Mouse (Mus musculus) lung, postnatal 10 days (tissue): ENCODE measurements at regions not wholly inside any gene's neighbourhood (a gene's known extent, or its start where the extent isn't known, plus 50 kb on each side); places are given as distances from the start of the nearest gene placed in this dataset.

Experiments
- DNase-seq: peaks from one replicate; pipeline ENCODE4 v3.0.0; 2021

DNA sequence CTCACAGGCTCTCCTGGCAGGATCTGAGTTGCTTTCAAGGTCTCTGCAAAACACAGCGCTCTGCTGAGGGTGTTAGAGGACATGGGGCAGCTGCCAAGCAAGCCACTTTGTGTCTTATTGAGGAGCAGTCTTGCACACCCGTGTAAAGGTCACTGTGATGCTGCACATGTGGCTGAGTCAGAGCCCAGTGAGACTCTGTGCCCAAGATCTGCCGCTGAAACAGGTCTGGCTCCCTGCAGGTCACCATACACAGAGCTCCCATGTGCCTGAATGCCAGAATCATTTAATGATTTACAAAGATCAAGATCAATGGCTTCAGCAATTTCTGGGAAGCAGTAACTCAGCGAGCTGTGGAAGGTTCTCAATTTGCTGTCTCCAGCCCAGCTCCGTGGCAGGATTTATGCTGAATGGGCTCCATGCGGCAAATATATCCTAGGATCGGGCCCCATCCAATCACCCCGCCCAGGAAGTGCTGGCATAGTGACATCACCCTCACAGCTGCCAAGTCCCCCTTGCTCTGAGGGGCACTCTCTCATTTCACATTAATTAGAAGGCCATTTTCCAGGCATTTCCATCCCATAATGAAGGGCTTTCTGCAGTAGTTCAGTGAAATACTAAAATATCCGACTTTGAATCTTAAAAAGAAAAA lies 330.1 kb downstream of the H2al1j start:
- peak; percentile 20 for DNase-seq

DNA sequence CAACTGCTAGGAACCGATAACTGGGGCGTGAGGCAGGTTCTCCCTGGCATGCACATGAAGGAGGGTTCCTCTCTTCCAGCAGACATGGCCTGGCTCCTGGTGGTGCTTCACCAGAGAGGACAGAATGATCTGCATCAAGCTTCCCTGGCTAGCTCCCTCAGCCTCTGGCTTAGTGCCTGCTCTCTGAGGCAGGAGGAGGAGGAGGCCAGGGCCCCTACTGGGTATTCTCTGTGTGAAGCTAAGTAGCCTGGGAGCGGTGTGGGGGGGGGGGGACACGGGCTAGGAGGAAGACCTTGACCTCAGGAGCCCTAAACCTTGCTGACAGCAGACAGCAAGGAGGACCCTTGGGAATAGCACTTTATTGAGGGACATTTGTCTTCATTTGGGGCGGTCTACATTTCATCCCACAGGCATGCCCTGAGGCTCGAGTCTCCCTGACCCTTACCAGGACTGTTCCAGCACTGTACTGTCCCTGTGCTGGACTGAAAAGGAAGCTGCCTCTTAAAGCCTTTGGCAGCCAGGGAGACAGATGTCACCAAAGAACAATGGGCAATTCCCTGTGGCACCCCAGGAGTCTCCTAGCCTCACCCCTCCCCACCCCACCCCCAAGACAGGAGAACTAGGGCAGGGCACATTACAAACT lies 335.7 kb downstream of the H2al1j start:
- peak; percentile 32 for DNase-seq

GRCm38 (mm10) chrX:11664330-11665061 lies 336.9 kb downstream of the H2al1j start:
- peak; percentile 62 for DNase-seq

- peak; percentile 17 for DNase-seq
Observed at GRCm38 (mm10) chrX:11665077-11665974, 337.7 kb downstream of the H2al1j start.

DNA sequence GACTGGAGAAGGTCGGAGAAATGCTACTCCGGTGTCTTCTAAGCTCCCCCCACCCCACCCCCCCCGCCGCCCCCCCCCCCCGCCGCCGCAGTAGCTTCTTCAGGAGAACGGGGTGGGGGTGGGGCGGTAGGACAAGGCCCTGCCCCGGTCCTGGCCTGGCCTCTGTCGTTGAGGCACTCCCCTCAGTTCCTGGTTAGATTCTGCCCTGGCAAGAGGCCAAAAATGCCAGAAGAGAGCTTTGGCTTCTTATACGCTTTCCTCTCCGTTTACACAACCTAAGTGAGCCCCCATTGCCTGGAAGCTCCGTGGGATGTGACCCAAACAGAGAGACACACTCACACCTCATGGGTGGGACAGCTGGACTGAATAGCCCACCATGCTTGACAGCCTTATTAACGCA lies 338.9 kb downstream of the H2al1j start:
- peak; percentile 52 for DNase-seq

DNA sequence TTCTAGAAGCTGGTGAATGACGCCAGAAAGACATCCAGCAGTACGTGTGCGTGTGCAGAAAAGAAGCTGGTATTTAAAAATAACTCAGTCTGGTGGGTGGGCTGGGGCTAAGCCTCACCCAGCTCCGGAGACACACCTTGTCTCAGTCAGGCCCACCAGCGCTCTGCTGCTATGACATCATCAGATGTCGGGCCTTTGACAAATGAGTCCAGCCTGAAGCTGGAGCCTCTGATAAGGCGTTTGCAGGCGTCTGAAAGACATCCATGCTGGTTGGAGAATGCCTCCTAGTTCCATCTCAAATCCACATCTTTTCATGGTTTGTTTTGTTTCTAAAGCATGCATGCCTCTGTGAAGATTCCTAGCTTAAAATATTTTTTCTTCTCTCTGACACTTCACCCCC lies 344.2 kb downstream of the H2al1j start:
- no peak for DNase-seq

DNA sequence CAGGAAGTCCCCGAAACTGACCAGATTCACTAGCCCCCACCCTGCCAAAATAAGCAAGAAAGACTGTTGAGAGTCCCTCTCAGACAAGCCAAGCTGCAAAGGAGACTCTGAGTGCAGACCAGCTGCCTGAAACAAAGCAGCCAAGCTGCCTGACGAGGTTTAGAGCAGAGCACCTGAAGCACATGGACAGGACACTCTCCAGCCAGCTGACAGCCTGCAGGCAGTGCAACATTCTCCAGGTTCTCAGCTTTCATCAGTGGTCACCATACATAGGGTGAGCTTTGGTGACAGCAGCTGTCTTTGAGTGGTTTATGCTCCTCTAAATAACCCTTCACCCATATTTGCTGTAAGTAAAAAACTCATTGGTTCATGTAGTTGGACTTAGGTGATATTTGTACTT lies 350.5 kb downstream of the H2al1j start:
- no peak for DNase-seq

DNA sequence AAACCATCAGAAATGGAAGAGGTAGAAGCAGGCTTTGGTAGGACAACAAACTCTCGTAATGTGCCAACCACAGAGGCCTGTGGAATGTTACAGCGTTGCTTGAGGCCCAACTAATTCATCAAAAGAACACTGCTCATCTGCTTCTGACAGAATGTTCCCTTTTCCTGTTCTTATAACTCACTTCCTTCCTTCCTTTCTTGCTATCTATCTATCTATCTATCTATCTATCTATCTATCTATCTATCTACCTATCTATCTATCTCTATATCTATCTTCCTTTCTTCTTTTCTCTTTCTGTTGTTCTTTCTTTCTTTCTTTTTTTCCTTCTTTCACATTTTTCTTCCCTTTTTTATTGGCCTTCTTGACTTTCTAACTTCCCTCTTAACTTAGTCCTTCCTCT lies 353.7 kb downstream of the H2al1j start:
- DNase-seq: no peak

GRCm38 (mm10) chrX:11689989-11690405 lies 362.4 kb downstream of the H2al1j start:
- DNase-seq: peak; percentile 18

GRCm38 (mm10) chrX:11690446-11690845 lies 362.8 kb downstream of the H2al1j start:
- DNase-seq: peak; percentile 4

- DNase-seq: no peak
Observed at GRCm38 (mm10) chrX:11691019-11691418, 363.4 kb downstream of the H2al1j start.

- no peak for DNase-seq
Observed at GRCm38 (mm10) chrX:11696565-11696964, 368.9 kb downstream of the H2al1j start.

DNA sequence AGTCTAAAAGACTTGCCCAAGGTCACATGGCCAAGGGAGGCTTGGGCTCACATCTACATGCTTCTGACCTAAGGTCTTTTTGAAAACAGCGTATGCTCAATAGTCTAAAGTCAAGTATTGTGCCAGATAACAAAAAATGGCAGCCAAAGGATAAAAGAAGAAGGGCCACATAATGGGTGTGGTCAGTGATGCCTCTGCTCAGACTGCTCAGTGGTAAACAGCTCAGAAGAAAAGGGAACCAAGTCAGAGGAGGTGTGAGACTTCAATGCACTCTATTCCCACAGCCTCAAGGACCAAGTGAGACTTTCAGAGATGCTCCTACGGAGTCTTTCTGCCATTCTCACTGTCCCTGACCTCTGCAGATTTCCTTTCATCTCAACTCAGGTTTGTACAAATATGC lies 373.5 kb downstream of the H2al1j start:
- DNase-seq: no peak

- no peak for DNase-seq
Observed at GRCm38 (mm10) chrX:11705851-11706557, 378.4 kb downstream of the H2al1j start.

DNA sequence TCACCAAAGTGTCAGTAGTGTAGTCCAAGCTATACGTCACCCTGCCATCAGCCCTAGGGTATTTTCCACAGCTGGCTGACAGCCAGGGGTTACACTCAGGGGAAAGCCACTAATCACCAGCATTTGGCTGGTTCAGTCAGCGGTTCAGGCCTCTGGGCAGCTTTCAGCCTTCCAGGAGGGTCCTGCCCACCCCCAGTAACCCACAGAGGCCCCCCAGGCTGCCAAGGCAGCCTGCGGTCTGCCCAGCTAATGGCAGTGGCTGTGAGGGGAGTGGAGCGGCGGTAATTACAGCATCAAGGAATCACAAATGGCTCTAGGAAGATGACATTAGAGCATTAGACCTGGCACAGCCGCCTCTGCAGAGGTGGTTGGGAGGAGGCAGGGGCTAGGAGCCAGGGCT lies 379.7 kb downstream of the H2al1j start:
- no peak for DNase-seq

GRCm38 (mm10) chrX:11708325-11708724 lies 380.7 kb downstream of the H2al1j start:
- DNase-seq: no peak

DNA sequence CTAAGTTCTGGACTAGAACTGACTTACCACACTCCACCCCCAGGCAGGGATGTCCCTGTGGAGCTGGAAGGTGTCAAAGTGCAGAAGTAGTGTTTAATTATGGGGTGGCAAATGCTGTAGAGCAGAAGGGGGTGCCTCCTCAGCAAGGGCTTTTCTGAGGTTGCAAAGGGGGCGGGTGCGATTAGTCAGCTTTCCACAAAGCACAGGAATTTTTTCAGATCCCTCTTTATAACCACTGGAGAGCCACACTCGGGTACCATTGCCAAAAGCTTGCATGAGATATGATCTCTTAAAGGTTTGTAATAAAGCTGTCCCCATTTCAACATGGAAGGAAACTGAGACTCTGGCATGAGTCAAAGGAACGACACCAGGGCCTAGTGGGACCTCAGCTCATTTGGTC lies 381.7 kb downstream of the H2al1j start:
- DNase-seq: no peak

GRCm38 (mm10) chrX:11713423-11713822 lies 385.8 kb downstream of the H2al1j start:
- DNase-seq: peak; percentile 56

- no peak for DNase-seq
Observed at GRCm38 (mm10) chrX:11716773-11717172, 389.2 kb downstream of the H2al1j start.

GRCm38 (mm10) chrX:11718778-11719177 lies 391.2 kb downstream of the H2al1j start:
- DNase-seq: no peak

GRCm38 (mm10) chrX:11720517-11720916 lies 392.9 kb downstream of the H2al1j start:
- peak; percentile 56 for DNase-seq

GRCm38 (mm10) chrX:11722730-11723129 lies 395.1 kb downstream of the H2al1j start:
- no peak for DNase-seq
